8 mouse cellular contexts compared by ENCODE assay signal in genomic region chr8:94916311-94916959, GRCm38 (mm10). TPM values are rescaled to one million over a fixed set of nuclear protein-coding genes. Genes with fewer than 3 reads are reported as not detected.
DNase-seq lines count a peak whose midpoint lies in the region; ATAC-seq and TF ChIP-seq lines count a peak whose summit lies in the region.

No protein-coding gene starts in this region.

- no peak for TF ChIP-seq CTCF in small intestine, adult 2 months (IDR thresholded peaks at IDR 0.05; ENCODE audit: extremely low read depth, insufficient read length, insufficient replicate concordance, low read depth, low read length)

- peak overlapping the region; percentile 52; the same call in 1 of the 2 replicates for H3K27ac ChIP-seq in liver, embryonic 11.5 days (ENCODE audit: low read depth, low read length)
- peak overlapping the region; percentile 69; the same call in 1 of the 2 replicates for H3K27ac ChIP-seq in embryonic facial prominence, embryonic 14.5 days (replicated peaks; ENCODE audit: low read depth, low read length)
- peak overlapping the region; percentile 26; the same call in 1 of the 2 replicates for H3K27ac ChIP-seq in limb, embryonic 11.5 days (replicated peaks; ENCODE audit: low read depth, low read length)
- no peak overlapping the region for H3K27ac ChIP-seq in small intestine, adult 2 months (ENCODE audit: insufficient read depth, low read depth, low read length)

- peaks cover 11% of the 10 kb centered on the region for H3K27me3 ChIP-seq in liver, embryonic 11.5 days (replicated peaks; ENCODE audit: control insufficient read depth, insufficient read depth, low read length)
- H3K27me3 ChIP-seq in embryonic facial prominence, embryonic 14.5 days (replicated peaks; ENCODE audit: control insufficient read depth, insufficient read depth, low read length), result no peaks in the 10 kb centered on the region
- 0 out of 2 replicates have a peak, but pooled peaks cover 4% of the 10 kb centered on the region for H3K27me3 ChIP-seq in limb, embryonic 11.5 days (ENCODE audit: control insufficient read depth, insufficient read depth, low read length)
- peaks cover 11% of the 10 kb centered on the region for H3K27me3 ChIP-seq in small intestine, adult 2 months (ENCODE audit: control insufficient read depth, insufficient read depth, low read length)

- H3K4me1 ChIP-seq in liver, embryonic 11.5 days (replicated peaks; ENCODE audit: control insufficient read depth, insufficient read depth, low read length), result peaks cover 42% of the 10 kb centered on the region
- H3K4me1 ChIP-seq in embryonic facial prominence, embryonic 14.5 days (ENCODE audit: control insufficient read depth, insufficient read depth, low read length), result peaks cover 47% of the 10 kb centered on the region
- H3K4me1 ChIP-seq in limb, embryonic 11.5 days (ENCODE audit: control insufficient read depth, insufficient read depth, low read length), result peaks cover 37% of the 10 kb centered on the region
- peaks cover 6% of the 10 kb centered on the region for H3K4me1 ChIP-seq in small intestine, adult 2 months (ENCODE audit: control insufficient read depth, insufficient read depth, insufficient read length, low read length)

- TF ChIP-seq POLR2A in small intestine, adult 2 months (IDR thresholded peaks at IDR 0.05; ENCODE audit: low read depth, low read length), result no peak

- no peaks in the 10 kb centered on the region for H3K9me3 ChIP-seq in liver, embryonic 11.5 days (ENCODE audit: control insufficient read depth, low read length)
- no peaks in the 10 kb centered on the region for H3K9me3 ChIP-seq in embryonic facial prominence, embryonic 14.5 days (ENCODE audit: control insufficient read depth, low read length)
- H3K9me3 ChIP-seq in limb, embryonic 11.5 days (ENCODE audit: control insufficient read depth, low read length), result no peaks in the 10 kb centered on the region

- ATAC-seq in liver, embryonic 11.5 days (replicated peaks; ENCODE audit: low FRiP score), result peak; percentile 5; the same call in 1 of the 2 replicates
- ATAC-seq in embryonic facial prominence, embryonic 14.5 days (ENCODE audit: low read depth), result no peak
- no peak for ATAC-seq in limb, embryonic 11.5 days (ENCODE audit: insufficient number of reproducible peaks, low FRiP score, low TSS enrichment, low read depth)
- no peak for ATAC-seq in megakaryocyte progenitor cell, adult 5-6 weeks (replicated peaks; ENCODE audit: poor library complexity)
- no peak for ATAC-seq in inflammation-experienced regulatory T-cells, adult 6 months

- H3K36me3 ChIP-seq in liver, embryonic 11.5 days (ENCODE audit: control insufficient read depth, insufficient read depth, low read length), result peaks cover 2% of the 10 kb centered on the region; the same call in 1 of the 2 replicates
- H3K36me3 ChIP-seq in embryonic facial prominence, embryonic 14.5 days (ENCODE audit: control insufficient read depth, insufficient read depth, low read length), result peaks cover 21% of the 10 kb centered on the region
- H3K36me3 ChIP-seq in limb, embryonic 11.5 days (ENCODE audit: control insufficient read depth, insufficient read depth, low read length), result no peaks in the 10 kb centered on the region; the same call in 1 of the 2 replicates
- H3K36me3 ChIP-seq in small intestine, adult 2 months (ENCODE audit: control insufficient read depth, insufficient read depth, low read length), result no peaks in the 10 kb centered on the region

- peak overlapping the region; percentile 97 for H3K4me2 ChIP-seq in liver, embryonic 11.5 days
- peak overlapping the region; percentile 74 for H3K4me2 ChIP-seq in embryonic facial prominence, embryonic 14.5 days (ENCODE audit: low read depth, low read length)
- H3K4me2 ChIP-seq in limb, embryonic 11.5 days (ENCODE audit: low read depth, severe bottlenecking), result peak overlapping the region; percentile 47

- peak overlapping the region; percentile 71 for H3K9ac ChIP-seq in liver, embryonic 11.5 days (ENCODE audit: low read depth, low read length)
- H3K9ac ChIP-seq in embryonic facial prominence, embryonic 14.5 days (ENCODE audit: low read depth, low read length), result peak overlapping the region; percentile 93
- peak overlapping the region; percentile 94; the same call in 1 of the 2 replicates for H3K9ac ChIP-seq in limb, embryonic 11.5 days (ENCODE audit: low read length)

- 35% methylated on average over 9 of the region's 9 CpGs for WGBS in liver, embryonic 11.5 days
- 31% methylated on average over 9 of the region's 9 CpGs for WGBS in embryonic facial prominence, embryonic 14.5 days
- WGBS in limb, embryonic 11.5 days, result 53% methylated on average over 9 of the region's 9 CpGs
- 54% methylated on average over 9 of the region's 9 CpGs for WGBS in small intestine, adult 2 months

- no peak for DNase-seq in liver, embryonic 11.5 days (ENCODE audit: low spot score)
- no peak for DNase-seq in liver
- DNase-seq in embryonic facial prominence, embryonic 14.5 days (ENCODE audit: low spot score), result no peak
- DNase-seq in limb, embryonic 11.5 days (ENCODE audit: low spot score), result no peak
- DNase-seq in thymus, adult 18-20 months, result no peak

- H3K4me3 ChIP-seq in liver, embryonic 11.5 days (ENCODE audit: low read depth, low read length), result peak overlapping the region; percentile 76
- H3K4me3 ChIP-seq in embryonic facial prominence, embryonic 14.5 days (ENCODE audit: low read depth, low read length), result peak overlapping the region; percentile 85
- H3K4me3 ChIP-seq in limb, embryonic 11.5 days (ENCODE audit: low read depth, low read length), result peak overlapping the region; percentile 84
- H3K4me3 ChIP-seq in small intestine, adult 2 months (ENCODE audit: low read depth, low read length), result peak overlapping the region; percentile 34

RNA-seq across cellular contexts. Expression of gene Ccdc102a, which starts 1.5 kb away (rescaled TPM):
- polyA plus RNA-seq in liver, embryonic 11.5 days (2014; fragmentation: Nextera tagmentation; extraction: Ambion mirVana), result 16.4 and 17.6 TPM in 2 replicates
- 38.5 and 49.5 TPM in 2 replicates for polyA plus RNA-seq in embryonic facial prominence, embryonic 14.5 days (2014; fragmentation: Nextera tagmentation; extraction: Ambion mirVana)
- 38.0 and 39.2 TPM in 2 replicates for polyA plus RNA-seq in limb, embryonic 11.5 days (2014; fragmentation: Nextera tagmentation; extraction: Ambion mirVana)
- polyA plus RNA-seq in small intestine, adult 2 months (2012; rRNA removed), result 8.1 TPM in 2 replicates
- total RNA-seq in megakaryocyte progenitor cell, adult 5-6 weeks (2015), result 0.25 and 0.32 TPM in 2 replicates
- 1.2 and 1.3 TPM in 2 replicates for total RNA-seq in megakaryocyte progenitor cell, adult 5-6 weeks (2017)
- 1 to 10 TPM in 1 of 3 experiments, under 1 TPM in 2; 0.24 to 1.0 (median 0.25) TPM for polyA plus RNA-seq in inflammation-experienced regulatory T-cells, adult 6 months (2017; shearing (Covaris generic))

RNA-seq across cellular contexts. Expression of gene Adgrg5, which starts 7.1 kb away (rescaled TPM):
- 1.9 and 2.0 TPM in 2 replicates for polyA plus RNA-seq in liver, embryonic 11.5 days (2014; fragmentation: Nextera tagmentation; extraction: Ambion mirVana)
- 0.21 TPM in 2 replicates for polyA plus RNA-seq in embryonic facial prominence, embryonic 14.5 days (2014; fragmentation: Nextera tagmentation; extraction: Ambion mirVana)
- 0.21 TPM in 1 of 2 replicates, not detected in the other for polyA plus RNA-seq in limb, embryonic 11.5 days (2014; fragmentation: Nextera tagmentation; extraction: Ambion mirVana)
- 10.2 and 15.4 TPM in 2 replicates for polyA plus RNA-seq in small intestine, adult 2 months (2012; rRNA removed)
- total RNA-seq in megakaryocyte progenitor cell, adult 5-6 weeks (2015), result 0.17 TPM in 1 of 2 replicates, not detected in the other
- not detected in 2 replicates for total RNA-seq in megakaryocyte progenitor cell, adult 5-6 weeks (2017)
- polyA plus RNA-seq in inflammation-experienced regulatory T-cells, adult 6 months (2017; shearing (Covaris generic)), result 1 to 10 TPM; 1.8 to 4.3 (median 4.1) TPM

RNA-seq across cellular contexts. Expression of gene Dok4, which starts 40.3 kb away (rescaled TPM):
- polyA plus RNA-seq in liver, embryonic 11.5 days (2014; fragmentation: Nextera tagmentation; extraction: Ambion mirVana), result 13.2 and 13.9 TPM in 2 replicates
- polyA plus RNA-seq in embryonic facial prominence, embryonic 14.5 days (2014; fragmentation: Nextera tagmentation; extraction: Ambion mirVana), result 30.6 and 31.6 TPM in 2 replicates
- 14.6 and 16.4 TPM in 2 replicates for polyA plus RNA-seq in limb, embryonic 11.5 days (2014; fragmentation: Nextera tagmentation; extraction: Ambion mirVana)
- polyA plus RNA-seq in small intestine, adult 2 months (2012; rRNA removed), result 58.8 and 156 TPM in 2 replicates
- total RNA-seq in megakaryocyte progenitor cell, adult 5-6 weeks (2015), result 0.49 TPM in 1 of 2 replicates, not detected in the other
- total RNA-seq in megakaryocyte progenitor cell, adult 5-6 weeks (2017), result 0.14 and 0.37 TPM in 2 replicates
- under 1 TPM; 0.35 to 0.50 (median 0.50) TPM for polyA plus RNA-seq in inflammation-experienced regulatory T-cells, adult 6 months (2017; shearing (Covaris generic))

RNA-seq across cellular contexts. Expression of gene Adgrg1, which starts 58.1 kb away (rescaled TPM):
- polyA plus RNA-seq in liver, embryonic 11.5 days (2014; fragmentation: Nextera tagmentation; extraction: Ambion mirVana), result 125 and 137 TPM in 2 replicates
- polyA plus RNA-seq in embryonic facial prominence, embryonic 14.5 days (2014; fragmentation: Nextera tagmentation; extraction: Ambion mirVana), result 16.3 and 18.8 TPM in 2 replicates
- 10.6 and 11.1 TPM in 2 replicates for polyA plus RNA-seq in limb, embryonic 11.5 days (2014; fragmentation: Nextera tagmentation; extraction: Ambion mirVana)
- polyA plus RNA-seq in small intestine, adult 2 months (2012; rRNA removed), result 32.3 and 36.4 TPM in 2 replicates
- 88.4 and 140 TPM in 2 replicates for total RNA-seq in megakaryocyte progenitor cell, adult 5-6 weeks (2015)
- total RNA-seq in megakaryocyte progenitor cell, adult 5-6 weeks (2017), result 48.8 and 85.6 TPM in 2 replicates
- polyA plus RNA-seq in inflammation-experienced regulatory T-cells, adult 6 months (2017; shearing (Covaris generic)), result 1 to 10 TPM in 2 of 3 experiments, under 1 TPM in 1; 0.52 to 5.5 (median 4.5) TPM

RNA-seq across cellular contexts. Expression of gene Polr2c, which starts 59.2 kb away (rescaled TPM):
- polyA plus RNA-seq in liver, embryonic 11.5 days (2014; fragmentation: Nextera tagmentation; extraction: Ambion mirVana), result 162 and 172 TPM in 2 replicates
- polyA plus RNA-seq in embryonic facial prominence, embryonic 14.5 days (2014; fragmentation: Nextera tagmentation; extraction: Ambion mirVana), result 121 and 129 TPM in 2 replicates
- 178 and 189 TPM in 2 replicates for polyA plus RNA-seq in limb, embryonic 11.5 days (2014; fragmentation: Nextera tagmentation; extraction: Ambion mirVana)
- 32.3 and 57.1 TPM in 2 replicates for polyA plus RNA-seq in small intestine, adult 2 months (2012; rRNA removed)
- total RNA-seq in megakaryocyte progenitor cell, adult 5-6 weeks (2015), result 64.3 and 66.4 TPM in 2 replicates
- total RNA-seq in megakaryocyte progenitor cell, adult 5-6 weeks (2017), result 55.2 and 65.0 TPM in 2 replicates
- 100 to 1,000 TPM in 2 of 3 experiments, 10 to 100 TPM in 1; 85.4 to 108 (median 104) TPM for polyA plus RNA-seq in inflammation-experienced regulatory T-cells, adult 6 months (2017; shearing (Covaris generic))

Comparison
In these comparisons a context has a peak if more than half of its experiments do, and no peak if none do; other contexts are left out.
1. H3K4me2 ChIP-seq: peak in every context shown above with its lines; median percentile 97 in liver, embryonic 11.5 days; 74 in embryonic facial prominence, embryonic 14.5 days; 47 in limb, embryonic 11.5 days.
2. H3K4me3 ChIP-seq: peak in every context shown above with its lines; median percentile 85 in embryonic facial prominence, embryonic 14.5 days; 84 in limb, embryonic 11.5 days; 76 in liver, embryonic 11.5 days; 34 in small intestine, adult 2 months.